Mouse (Mus musculus): ENCODE data around the gene Pnrc2. TPM values are rescaled to one million over a fixed set of nuclear protein-coding genes. Genes with fewer than 3 reads are reported as not detected.

Gene Pnrc2
- 177 and 187 TPM in 2 replicates for polyA plus RNA-seq (2016; fragmentation: Nextera tagmentation; extraction: Ambion mirVana)

GRCm38 (mm10) chr4:135873526-135874202, at the start of gene Pnrc2:
Gene Pnrc2 (minus strand): TSS chr4:135873850.
- under 1% methylated on average over 59 of the region's 60 CpGs for WGBS
- Histone ChIP-seq H3K27ac (peak within 1 kb of the TSS; percentile 100), H3K4me1 (peaks cover 46% of the 10 kb centered on the region), H3K9me3 (no peaks in the 10 kb centered on the region), H3K4me2 (replicated peaks) (peak within 1 kb of the TSS; percentile 75), H3K9ac (peak within 1 kb of the TSS; percentile 91), H3K4me3 (peak within 1 kb of the TSS; percentile 74), H3K27me3 (no peaks in the 10 kb centered on the region), H3K36me3 (peaks cover 10% of the 10 kb centered on the region)
- peak; percentile 93 for ATAC-seq (ENCODE audit: insufficient number of reproducible peaks, insufficient read depth, low FRiP score, low TSS enrichment)

GRCm38 (mm10) chr4:135922190-135922589, 48.5 kb upstream of the Pnrc2 start:
- 60% methylated on average over 1 of the region's 1 CpGs for WGBS
- Histone ChIP-seq H3K27ac (no peak overlapping the region), H3K4me3 (peak overlapping the region; percentile 80; the same call in 1 of the 2 replicates), H3K27me3 (no peaks in the 10 kb centered on the region), H3K4me2 (replicated peaks) (peak overlapping the region; percentile 80), H3K36me3 (peaks cover 21% of the 10 kb centered on the region), H3K9ac (no peak overlapping the region), H3K9me3 (no peaks in the 10 kb centered on the region), H3K4me1 (peaks cover 8% of the 10 kb centered on the region)
- ATAC-seq (ENCODE audit: insufficient number of reproducible peaks, insufficient read depth, low FRiP score, low TSS enrichment): no peak

GRCm38 (mm10) chr4:135921257-135922120, 47.8 kb upstream of the Pnrc2 start:
- Histone ChIP-seq H3K9me3 (no peaks in the 10 kb centered on the region), H3K27ac (peak overlapping the region; percentile 84), H3K36me3 (peaks cover 16% of the 10 kb centered on the region), H3K4me2 (replicated peaks) (peak overlapping the region; percentile 80), H3K4me1 (peaks cover 8% of the 10 kb centered on the region), H3K4me3 (peak overlapping the region; percentile 80), H3K27me3 (no peaks in the 10 kb centered on the region), H3K9ac (peak overlapping the region; percentile 79)
- no peak for ATAC-seq (ENCODE audit: insufficient number of reproducible peaks, insufficient read depth, low FRiP score, low TSS enrichment)
- 7% methylated on average over 26 of the region's 26 CpGs for WGBS

GRCm38 (mm10) chr4:135920304-135921241, 46.9 kb upstream of the Pnrc2 start, which contains the start of gene Fuca1:
Gene Fuca1 (plus strand): TSS chr4:135920735.
- peak within 1 kb of the TSS; percentile 79 for H3K9ac ChIP-seq
- 2% methylated on average over 60 of the region's 60 CpGs for WGBS
- peak within 1 kb of the TSS; percentile 80 for H3K4me3 ChIP-seq
- peaks cover 8% of the 10 kb centered on the region for H3K4me1 ChIP-seq
- no peaks in the 10 kb centered on the region for H3K9me3 ChIP-seq
- ATAC-seq (ENCODE audit: insufficient number of reproducible peaks, insufficient read depth, low FRiP score, low TSS enrichment): peak; percentile 84
- peaks cover 7% of the 10 kb centered on the region for H3K36me3 ChIP-seq
- peak within 1 kb of the TSS; percentile 84 for H3K27ac ChIP-seq
- peak within 1 kb of the TSS; percentile 80 for H3K4me2 ChIP-seq (replicated peaks)
- no peaks in the 10 kb centered on the region for H3K27me3 ChIP-seq

- no peak overlapping the region for H3K4me3 ChIP-seq
- H3K4me1 ChIP-seq: peaks cover 8% of the 10 kb centered on the region
- 93% methylated on average over 3 of the region's 3 CpGs for WGBS
- H3K9me3 ChIP-seq: no peaks in the 10 kb centered on the region
- no peaks in the 10 kb centered on the region for H3K36me3 ChIP-seq
- ATAC-seq (ENCODE audit: insufficient number of reproducible peaks, insufficient read depth, low FRiP score, low TSS enrichment): no peak
- H3K27me3 ChIP-seq: no peaks in the 10 kb centered on the region
- no peak overlapping the region for H3K27ac ChIP-seq
- no peak overlapping the region for H3K4me2 ChIP-seq (replicated peaks)
- no peak overlapping the region for H3K9ac ChIP-seq
Measured at GRCm38 (mm10) chr4:135919280-135919639, 45.6 kb upstream of the Pnrc2 start.

GRCm38 (mm10) chr4:135918635-135919279, 45.1 kb upstream of the Pnrc2 start:
- H3K4me3 ChIP-seq: no peak overlapping the region
- no peaks in the 10 kb centered on the region for H3K9me3 ChIP-seq
- no peaks in the 10 kb centered on the region for H3K27me3 ChIP-seq
- H3K4me2 ChIP-seq (replicated peaks): no peak overlapping the region
- ATAC-seq (ENCODE audit: insufficient number of reproducible peaks, insufficient read depth, low FRiP score, low TSS enrichment): no peak
- no peak overlapping the region for H3K9ac ChIP-seq
- no peaks in the 10 kb centered on the region for H3K36me3 ChIP-seq
- no peak overlapping the region for H3K27ac ChIP-seq
- 88% methylated on average over 13 of the region's 13 CpGs for WGBS
- peaks cover 8% of the 10 kb centered on the region for H3K4me1 ChIP-seq

- Histone ChIP-seq H3K36me3 (no peaks in the 10 kb centered on the region), H3K4me1 (no peaks in the 10 kb centered on the region; the same call in 1 of the 2 replicates), H3K4me3 (no peak overlapping the region), H3K9me3 (no peaks in the 10 kb centered on the region), H3K9ac (no peak overlapping the region), H3K27me3 (no peaks in the 10 kb centered on the region), H3K27ac (no peak overlapping the region), H3K4me2 (replicated peaks) (no peak overlapping the region)
- 70% methylated on average over 4 of the region's 4 CpGs for WGBS
- ATAC-seq (ENCODE audit: insufficient number of reproducible peaks, insufficient read depth, low FRiP score, low TSS enrichment): no peak
Measured at GRCm38 (mm10) chr4:135913433-135913832, 39.8 kb upstream of the Pnrc2 start.

GRCm38 (mm10) chr4:135912835-135913234, 39.2 kb upstream of the Pnrc2 start:
- Histone ChIP-seq H3K27ac (no peak overlapping the region), H3K4me3 (no peak overlapping the region), H3K36me3 (no peaks in the 10 kb centered on the region), H3K4me1 (no peaks in the 10 kb centered on the region; the same call in 1 of the 2 replicates), H3K27me3 (no peaks in the 10 kb centered on the region), H3K9ac (no peak overlapping the region), H3K4me2 (replicated peaks) (no peak overlapping the region), H3K9me3 (no peaks in the 10 kb centered on the region)
- peak; percentile 60; the same call in 1 of the 2 replicates for ATAC-seq (ENCODE audit: insufficient number of reproducible peaks, insufficient read depth, low FRiP score, low TSS enrichment)
- 33% methylated on average over 3 of the region's 3 CpGs for WGBS

GRCm38 (mm10) chr4:135912164-135912563, 38.5 kb upstream of the Pnrc2 start:
- no peak for ATAC-seq (ENCODE audit: insufficient number of reproducible peaks, insufficient read depth, low FRiP score, low TSS enrichment)

GRCm38 (mm10) chr4:135911531-135911930, 37.9 kb upstream of the Pnrc2 start:
- Histone ChIP-seq H3K9me3 (no peaks in the 10 kb centered on the region), H3K4me3 (no peak overlapping the region), H3K4me1 (no peaks in the 10 kb centered on the region; the same call in 1 of the 2 replicates), H3K36me3 (no peaks in the 10 kb centered on the region), H3K4me2 (replicated peaks) (no peak overlapping the region), H3K27ac (no peak overlapping the region), H3K9ac (no peak overlapping the region), H3K27me3 (no peaks in the 10 kb centered on the region)
- ATAC-seq (ENCODE audit: insufficient number of reproducible peaks, insufficient read depth, low FRiP score, low TSS enrichment): no peak
- 70% methylated on average over 7 of the region's 7 CpGs for WGBS

More at GRCm38 (mm10) chr4:135912164-135912563, 38.5 kb upstream of the Pnrc2 start:
- H3K4me2 ChIP-seq (replicated peaks): no peak overlapping the region
- H3K9ac ChIP-seq: no peak overlapping the region
- WGBS: 52% methylated on average over 3 of the region's 3 CpGs
- H3K36me3 ChIP-seq: no peaks in the 10 kb centered on the region
- no peaks in the 10 kb centered on the region for H3K27me3 ChIP-seq
- H3K4me3 ChIP-seq: no peak overlapping the region
- no peaks in the 10 kb centered on the region for H3K9me3 ChIP-seq
- H3K4me1 ChIP-seq: no peaks in the 10 kb centered on the region; the same call in 1 of the 2 replicates
- no peak overlapping the region for H3K27ac ChIP-seq
